Mouse (Mus musculus) forelimb bud, embryonic 11.5 days (tissue): ENCODE measurements around the gene Dlg5.
A peak's percentile ranks its signal among the peaks of the same experiment; 100 is the strongest.

Experiments used
- DNase-seq: peaks from one replicate; pipeline ENCODE4 v3.0.0-alpha.2; 2012; ENCODE audit warnings: low read depth, low spot score

Gene Dlg5

DNA sequence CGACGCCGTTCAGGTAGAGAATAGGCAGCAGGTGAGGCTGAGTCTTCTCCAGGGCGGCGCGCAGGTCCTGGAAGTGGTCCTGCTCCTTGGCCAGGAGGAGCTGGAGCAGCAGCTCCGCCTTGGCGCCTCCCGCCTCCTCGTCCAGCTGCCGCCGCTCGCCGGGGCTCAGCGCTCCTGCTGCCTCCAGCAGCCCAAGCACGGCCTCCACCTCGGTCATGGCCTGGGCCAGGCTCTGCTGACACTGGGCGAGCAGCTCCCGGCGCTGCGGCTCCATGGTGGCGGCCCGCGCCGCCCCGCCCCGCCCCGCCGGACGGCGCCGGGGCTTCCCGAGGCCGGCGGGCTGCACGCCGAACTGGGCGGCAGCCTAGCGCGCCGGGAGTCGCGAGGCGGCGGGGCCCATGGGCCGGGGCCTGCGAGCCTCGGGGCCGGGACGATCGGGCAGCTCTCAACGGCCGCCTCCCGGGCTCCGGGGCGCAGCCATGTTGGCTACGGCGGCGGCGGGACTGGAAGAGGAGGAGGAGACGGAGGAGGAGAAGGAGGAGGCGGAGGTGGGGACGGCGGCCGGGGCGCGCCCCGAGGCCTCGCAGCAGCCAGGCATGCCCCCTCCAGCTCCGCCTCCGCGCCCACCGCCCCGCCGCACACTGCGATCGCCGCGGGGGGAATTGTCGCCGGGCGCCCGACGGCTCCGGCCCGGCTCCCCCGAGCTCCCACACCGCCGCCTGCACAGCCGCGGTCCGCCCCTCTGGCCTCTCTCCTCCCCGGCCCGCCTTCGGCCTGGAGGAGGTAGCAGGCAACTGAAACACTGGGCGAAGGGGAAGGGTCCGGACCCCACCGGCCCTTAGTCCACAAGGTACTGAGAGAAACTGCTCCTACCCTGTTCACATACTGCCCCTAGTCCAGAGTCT, at the start of gene Dlg5:
Gene Dlg5, minus strand, starts transcription at position 744 of the 905 bp plus-strand sequence.
- peak; percentile 42 for DNase-seq

DNA sequence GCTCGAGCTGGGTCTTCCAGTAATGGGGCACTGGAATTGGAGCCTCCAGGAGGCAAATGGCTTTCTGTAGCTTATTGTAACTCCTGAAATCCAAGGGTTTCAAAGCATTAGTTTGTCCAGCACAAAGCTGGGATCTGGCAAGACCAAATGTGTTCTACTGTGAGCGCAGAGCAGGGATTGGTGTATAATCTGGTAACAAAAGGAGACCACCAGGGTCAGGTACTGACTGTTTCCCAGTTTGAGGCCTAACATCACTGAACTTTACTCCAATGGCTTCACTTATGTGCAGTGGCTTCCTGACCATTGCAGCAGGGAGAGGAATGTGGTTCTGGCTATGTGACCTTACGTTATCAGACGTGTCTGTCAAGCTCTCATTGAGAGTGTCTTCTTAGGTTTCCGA, 47.9 kb upstream of the Dlg5 start:
- DNase-seq, result no peak

DNA sequence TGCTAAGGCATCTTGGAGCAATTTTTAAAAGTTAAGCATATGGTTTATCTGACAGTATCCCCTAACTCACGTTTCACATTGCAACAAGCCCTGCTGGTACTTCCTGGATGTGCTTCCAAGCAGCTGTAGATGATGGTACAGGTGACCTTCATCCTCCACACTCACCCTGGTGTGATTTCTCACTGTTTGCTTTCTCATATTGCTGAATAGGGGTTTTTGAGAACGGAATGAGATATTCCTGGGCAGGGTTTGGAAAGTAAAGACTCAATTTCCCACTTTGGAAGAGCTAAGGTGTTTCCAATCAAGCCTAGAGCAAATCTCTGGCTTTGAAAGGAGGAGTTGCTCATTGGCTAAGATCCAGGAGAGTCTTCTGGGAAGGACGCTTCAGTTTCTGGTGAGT, 47.2 kb upstream of the Dlg5 start, which contains the start of gene E330034G19Rik:
Gene E330034G19Rik, plus strand, starts transcription at position 301 of the 400 bp plus-strand sequence.
- no peak for DNase-seq

DNA sequence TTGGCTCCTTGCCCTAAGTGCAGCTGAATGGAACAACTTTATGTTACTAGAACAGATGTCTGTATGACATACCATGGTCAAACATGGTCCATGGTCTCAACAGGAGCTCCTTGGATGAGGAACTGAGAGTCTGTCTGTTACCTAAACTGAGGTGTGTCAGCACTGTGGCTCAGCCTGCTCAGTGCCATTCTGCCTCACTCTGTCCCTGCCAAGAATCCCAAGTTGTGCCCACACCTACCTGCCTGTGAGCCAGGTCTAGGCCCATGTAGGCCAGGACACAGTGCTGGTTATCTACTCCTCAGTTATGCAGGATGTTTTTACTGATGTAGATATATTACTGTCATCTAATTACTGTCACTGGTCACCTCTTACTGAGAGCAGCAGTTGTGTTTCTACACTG, 45.0 kb upstream of the Dlg5 start:
- DNase-seq, result no peak

DNA sequence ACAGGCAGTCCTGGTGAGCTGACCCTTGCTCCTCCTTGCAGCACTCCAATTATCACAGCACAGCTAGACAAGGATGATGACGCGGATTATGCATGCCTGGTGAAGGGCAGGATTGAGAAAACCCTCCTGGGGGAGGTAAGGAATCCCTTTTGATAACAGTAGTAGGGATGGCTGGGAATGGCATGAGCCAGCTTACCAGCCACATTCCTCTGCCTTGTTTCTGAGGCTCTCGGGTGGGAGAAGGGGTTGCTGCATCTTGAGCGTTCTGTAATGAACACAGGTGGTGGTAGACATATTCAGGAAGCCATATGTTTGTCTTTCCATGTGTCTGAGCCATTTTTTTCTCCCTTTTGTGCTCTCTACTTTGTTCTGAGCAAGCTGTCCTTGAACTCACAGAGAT, 40.4 kb upstream of the Dlg5 start:
- no peak for DNase-seq

DNA sequence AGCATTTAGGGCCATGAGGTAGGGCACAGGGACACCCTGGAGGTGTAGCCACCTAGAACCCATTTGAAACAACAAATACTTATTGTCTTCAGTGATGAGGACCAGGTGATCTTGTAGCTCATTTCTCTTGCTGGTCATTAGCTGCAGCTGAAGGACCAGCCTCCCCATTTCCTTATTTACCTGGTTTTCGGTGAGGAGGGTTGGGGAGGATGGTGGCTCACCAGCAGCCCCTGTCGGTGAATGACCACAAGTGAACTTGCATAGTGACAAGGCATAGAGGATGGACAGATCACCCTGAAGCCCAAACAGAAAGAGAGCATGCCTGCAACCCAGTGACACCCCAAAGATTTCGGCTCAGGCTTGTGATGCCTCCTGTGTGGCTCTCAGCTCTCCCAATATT, 36.6 kb upstream of the Dlg5 start:
- DNase-seq, result no peak

DNA sequence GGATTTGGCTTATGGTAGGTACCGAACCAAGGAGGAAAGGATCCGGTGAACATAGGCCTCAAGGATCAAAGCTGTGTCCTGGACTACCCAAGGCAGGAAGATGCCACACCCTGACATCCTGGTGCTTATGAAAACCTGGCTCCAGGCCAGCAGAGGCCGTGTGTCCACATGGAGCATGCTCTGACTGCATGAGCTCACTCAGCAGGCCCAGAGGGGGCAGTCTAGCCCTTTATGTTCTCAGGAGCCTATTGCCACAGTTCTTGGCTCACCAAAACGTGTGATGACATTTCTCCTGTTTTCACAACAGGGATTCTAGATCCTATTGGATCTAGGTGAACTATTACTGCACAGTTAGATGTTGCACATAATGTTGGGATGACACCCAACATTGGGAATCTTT, 35.6 kb upstream of the Dlg5 start:
- DNase-seq, result no peak

DNA sequence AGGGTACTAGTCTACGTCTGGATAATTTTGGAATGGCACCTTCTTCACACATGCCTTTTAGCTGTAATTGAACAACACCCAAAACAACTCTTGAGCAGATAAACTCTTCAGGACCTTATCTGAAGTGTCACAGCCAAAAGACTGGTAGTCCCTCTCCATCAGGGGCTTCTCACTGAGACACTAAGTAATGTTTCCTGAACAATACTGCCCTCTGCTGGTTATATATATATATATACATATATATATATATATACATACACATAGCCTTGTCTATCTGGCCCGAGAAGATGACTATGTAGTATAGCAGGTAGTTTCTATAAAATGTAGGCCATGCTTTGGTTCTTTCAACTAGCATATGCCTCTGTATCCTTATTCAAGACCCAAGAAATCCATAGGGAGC, 29.8 kb upstream of the Dlg5 start:
- no peak for DNase-seq

DNA sequence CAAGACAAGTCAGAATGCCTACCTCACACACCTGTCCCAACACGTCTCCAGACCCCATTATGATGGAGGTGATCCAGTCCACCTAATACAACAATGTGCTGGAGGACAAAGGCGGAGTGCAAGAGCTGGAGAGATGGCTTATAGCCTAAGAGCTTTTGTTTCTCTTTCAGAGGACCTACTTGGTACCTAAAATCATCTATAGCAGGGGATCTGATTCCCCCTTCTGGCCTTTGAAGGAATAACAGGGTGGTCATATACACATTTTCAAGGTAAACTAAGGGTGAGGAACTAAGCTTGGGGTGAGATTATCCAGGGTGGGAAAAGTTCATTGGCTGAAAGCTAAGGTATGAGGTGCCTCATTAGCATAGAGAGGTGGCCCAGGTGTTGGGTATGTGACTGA, 27.9 kb upstream of the Dlg5 start:
- peak; percentile 72 for DNase-seq

DNA sequence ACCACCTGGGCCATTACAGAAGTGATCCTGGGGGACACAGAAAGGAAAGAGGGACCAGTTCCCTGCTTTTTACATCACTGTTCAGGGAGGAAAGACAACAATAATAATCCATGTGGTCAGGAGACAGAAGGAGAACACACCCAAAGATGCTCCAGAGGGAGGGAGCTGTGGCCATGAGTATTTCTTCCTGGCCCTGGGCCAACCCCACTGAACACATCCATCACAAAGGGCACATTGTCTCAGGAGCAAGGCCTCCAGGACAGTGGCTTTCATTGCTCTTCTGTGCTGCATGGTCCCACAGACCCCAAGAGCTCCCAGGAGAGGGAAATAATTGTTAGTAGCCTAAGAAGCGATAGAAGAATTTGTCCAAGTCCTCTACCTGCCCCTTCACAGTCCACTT, 23.9 kb upstream of the Dlg5 start:
- DNase-seq, result no peak

DNA sequence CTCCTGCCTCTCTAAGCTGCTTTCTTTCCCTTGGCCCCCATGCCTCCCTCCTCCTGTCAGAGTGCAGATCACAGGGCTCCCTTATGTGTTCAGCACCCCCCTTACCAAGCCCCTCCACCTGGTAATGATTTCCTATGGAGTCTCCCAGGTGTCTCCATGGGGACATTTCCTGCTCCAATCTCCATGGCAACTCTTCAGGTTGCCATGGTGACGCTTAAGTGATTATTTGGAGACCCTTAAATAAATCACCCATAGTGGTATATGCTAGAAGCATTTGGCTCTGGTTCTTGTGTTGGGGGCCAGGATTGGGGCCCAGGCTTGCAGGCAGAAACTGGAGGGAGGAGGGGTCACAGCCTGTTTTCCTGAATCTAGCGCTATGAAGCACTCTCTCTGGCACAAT, 17.2 kb upstream of the Dlg5 start:
- DNase-seq, result peak; percentile 99

DNA sequence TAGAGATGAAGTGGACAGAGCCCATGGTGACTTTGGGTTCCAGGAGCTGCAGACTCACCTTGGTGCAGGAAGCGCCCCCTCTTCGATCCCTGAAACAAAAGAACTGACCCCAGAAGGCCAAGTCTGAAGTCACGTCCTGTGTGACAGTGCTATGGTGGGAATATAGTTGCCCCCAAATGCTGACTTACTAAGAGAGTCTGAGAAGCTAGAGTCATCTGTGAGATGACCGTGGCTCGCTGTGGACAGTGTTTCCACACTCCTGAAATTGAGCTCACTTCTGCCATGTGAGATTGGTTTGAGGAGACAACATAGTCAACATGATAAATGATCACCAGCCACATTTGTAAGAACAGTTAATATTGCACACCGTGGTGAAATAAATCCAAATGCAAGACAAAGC, 16.7 kb upstream of the Dlg5 start:
- DNase-seq, result no peak

DNA sequence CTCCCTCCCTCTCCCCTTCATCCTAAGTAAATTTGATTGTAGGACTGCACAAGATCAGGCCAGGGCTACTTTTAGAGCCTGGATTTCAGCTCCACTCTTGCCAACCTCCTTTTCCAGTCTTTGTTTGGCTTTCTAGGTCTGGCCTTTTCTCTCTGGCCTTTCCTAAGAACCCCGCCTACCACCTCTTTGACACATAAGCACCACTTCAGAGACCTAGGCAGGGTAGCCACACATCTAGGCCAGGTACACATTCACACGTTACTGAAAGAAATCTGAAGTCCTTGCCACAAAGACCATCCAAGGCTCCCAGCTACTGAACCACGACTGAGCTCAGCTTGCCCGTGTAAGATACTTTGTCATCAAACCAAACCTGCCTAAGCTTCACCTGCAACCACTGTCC, 14.7 kb upstream of the Dlg5 start:
- no peak for DNase-seq

DNA sequence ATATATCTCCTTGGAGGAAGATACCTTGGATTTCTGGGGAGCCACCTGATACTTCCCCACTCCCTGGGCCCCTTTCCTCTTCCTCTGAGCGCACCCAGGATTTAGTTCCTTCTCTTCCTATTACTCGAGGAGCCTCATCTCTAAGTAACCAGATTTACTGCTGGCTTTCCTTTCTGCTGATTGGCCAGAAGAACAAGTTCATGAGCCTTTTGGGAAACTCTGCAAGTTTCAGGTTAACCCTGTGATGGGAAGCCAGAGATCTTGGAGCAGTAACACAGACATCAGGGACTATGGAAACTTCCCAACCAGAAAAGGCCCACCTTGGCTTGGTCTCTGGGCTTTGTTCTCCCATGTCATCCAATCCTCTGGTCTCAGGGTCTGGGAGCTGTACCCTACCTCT, 10.2 kb upstream of the Dlg5 start:
- DNase-seq, result no peak

DNA sequence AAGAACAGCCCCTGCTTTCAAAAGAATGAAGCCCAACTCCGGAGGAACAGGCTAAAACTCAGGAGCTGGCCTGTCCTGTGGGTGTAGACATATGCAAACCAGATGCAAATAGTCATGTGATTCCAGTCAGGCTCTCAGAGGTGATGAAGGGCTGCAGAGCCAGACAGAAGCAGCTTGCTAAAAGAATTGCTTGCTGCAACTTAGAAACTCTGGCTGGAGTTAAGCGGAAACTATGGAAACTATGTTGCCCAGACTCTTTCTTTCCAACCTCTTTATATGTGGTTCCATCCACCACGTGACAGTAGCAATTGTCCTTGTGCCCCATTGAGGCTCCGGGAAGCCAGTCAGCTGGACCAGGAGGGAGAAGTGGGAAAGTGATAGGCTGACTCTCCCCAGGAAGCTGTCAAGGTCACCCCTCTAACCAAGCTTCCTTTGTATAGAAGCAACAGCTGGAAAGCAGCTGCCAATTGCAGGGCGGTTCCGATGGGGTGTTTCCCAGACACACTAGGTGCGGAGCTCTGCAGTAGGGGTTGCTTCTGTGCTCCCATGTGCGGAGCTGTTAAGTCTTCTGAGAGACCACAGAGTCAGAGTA, 8.0 kb upstream of the Dlg5 start:
- peak; percentile 85 for DNase-seq

DNA sequence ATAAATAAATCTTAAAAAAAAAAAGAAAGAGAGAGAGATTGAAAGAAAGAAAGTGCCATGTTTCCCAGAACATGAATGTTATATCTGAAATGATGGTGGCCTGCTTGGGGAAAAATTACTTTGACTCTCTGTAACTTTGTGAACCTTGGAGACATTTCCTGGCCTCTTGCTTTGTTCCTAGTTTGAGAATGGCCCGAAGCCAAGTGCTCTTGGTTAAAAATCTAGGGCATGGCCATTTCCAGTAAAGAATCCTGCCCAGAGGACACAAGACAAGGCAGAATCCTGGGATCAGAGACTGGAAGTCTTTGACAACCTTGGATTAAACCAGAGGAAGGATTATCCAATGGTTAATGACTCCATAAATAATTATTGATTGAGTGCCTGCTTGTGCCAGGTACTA, 5.6 kb upstream of the Dlg5 start:
- no peak for DNase-seq

DNA sequence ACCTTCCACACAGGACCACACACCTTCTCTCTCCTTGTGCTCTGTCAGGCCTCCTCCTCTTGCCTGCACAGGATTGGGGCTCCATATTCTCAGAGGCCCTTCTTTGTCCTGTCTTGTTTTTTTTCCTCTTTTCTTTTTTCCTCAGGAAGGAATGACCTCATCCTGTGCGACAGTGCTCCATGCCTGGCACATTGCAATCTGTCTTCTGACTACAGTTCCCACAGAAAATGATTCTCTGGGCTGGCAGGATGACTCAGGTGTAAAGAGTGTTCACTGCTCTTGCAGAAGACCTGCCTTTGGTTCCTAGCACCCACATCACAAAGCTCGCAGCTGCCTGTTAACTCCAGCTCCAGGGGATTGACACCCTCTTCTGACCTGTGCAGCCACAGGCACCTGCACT, 4.2 kb upstream of the Dlg5 start:
- DNase-seq, result no peak

DNA sequence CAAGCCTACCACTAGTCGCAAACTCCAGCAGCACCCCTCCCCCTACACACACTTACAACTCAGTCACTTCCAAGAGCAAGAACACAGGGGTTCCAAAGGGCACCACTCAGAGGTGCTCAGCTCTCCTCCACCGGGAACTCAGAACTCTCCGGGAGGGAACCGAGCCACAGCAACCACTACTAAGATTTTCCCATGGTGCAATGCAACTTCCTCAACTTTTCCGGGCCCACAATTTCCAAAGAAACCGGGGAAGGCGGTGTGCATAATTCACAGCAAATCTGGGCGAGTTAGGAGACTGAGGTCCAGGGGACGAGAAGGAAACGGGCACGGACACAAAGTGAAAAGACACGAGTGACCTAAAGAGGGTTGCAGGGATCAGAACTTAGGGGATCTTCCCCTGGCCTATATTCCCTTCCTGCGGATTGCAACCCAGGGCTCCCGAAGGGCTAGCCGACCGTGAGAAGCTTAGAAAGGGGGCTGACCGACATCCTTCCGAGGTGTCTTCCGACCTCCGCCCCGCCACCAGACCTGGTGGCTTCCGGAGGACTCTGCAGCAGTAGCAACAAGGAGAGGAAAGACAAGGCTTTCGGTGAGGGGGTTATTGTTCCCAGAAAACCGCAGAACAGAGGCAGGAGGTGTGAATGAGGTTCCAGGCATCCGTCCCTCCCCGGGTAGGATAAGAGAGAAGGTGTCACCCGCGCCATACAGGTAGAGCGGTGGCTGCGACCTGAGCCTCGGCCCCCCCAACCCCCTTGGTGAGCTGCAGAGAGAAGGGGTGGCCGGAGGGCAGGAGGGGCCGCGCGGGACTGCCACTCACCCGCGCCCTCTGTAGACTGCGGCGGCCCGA, 1.2 kb downstream of the Dlg5 start:
- peak; percentile 36 for DNase-seq

DNA sequence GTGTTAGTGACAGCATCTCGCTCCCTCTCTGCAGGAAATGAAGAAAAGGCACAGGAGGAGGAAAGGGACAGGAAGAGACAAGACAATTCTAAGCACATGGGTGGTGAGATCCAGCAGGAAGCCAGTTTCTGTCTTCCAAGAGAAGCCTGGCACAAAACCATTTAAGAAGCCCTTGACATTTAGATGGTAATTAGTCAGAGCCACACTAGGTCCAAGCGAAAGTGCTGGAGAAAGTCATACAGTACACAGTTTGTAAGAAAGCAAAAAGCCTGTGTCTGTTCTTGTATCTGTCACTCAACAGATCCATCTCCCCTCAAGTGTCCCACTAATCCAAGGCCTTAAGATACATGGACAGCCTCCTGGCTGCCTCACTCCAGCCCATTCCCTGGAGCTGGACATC, 3.7 kb downstream of the Dlg5 start:
- no peak for DNase-seq

DNA sequence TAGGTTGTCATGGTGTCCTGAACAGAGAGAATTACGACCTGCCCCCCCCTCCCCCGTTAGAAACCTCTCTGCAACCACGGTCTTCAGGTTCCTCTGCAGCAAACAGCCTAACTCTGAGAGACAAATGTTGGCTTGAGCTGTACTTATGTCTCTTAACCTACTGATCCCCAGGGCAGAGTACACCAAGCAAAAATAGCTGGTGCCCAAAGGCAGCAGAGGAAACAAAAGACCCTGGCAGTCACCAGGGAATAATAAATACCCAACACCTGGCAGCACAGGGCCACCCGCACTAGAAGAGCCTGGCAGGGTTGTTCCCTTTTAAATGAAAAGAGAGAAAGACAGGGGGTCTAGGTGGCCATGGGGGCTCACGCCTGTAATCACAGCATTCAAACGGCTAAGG, 4.9 kb downstream of the Dlg5 start:
- no peak for DNase-seq

DNA sequence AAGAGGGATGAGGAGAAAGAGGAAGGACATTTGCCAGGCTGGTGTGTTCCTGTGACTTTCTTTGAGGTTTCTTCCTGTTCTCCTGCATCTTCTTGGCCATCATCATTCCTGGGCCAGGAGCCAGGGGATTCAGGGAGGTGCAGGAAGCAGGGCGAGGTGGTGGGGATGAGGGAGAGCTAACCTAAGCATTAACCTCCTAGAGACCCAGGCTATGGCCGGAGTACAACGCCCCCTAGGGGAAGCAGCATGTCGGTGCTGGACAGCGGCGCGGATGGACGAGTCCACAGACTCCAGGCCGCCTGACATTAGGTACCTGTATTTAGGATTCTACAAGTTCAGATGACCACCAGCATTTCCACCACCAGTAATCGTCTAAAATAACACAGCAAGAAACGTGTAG, 6.1 kb downstream of the Dlg5 start:
- DNase-seq, result no peak

DNA sequence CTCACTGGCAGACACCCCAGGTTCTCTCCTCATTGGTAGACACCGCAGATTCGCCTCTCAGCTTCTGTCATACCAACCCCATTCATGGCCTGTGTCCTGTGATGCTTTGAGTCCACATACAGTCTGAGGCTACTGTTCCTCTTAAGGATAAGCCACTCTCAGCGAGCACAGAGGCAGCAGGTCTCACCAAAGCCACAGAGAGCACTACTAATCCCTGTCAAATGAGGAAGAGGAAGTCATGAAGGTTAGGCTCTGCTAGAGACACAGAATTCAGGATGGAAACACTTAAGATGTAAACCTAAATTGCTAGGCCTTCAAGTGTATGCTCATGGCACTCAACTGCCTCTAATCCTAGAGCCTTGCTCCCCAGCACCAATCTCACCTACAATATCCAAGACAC, 9.8 kb downstream of the Dlg5 start:
- no peak for DNase-seq
